Mouse (Mus musculus) CD4-positive naive resting alpha-beta T cell, adult 76 days (primary cell): Measurements from ENCODE around the gene Spint3. TPM values are rescaled to one million over a fixed set of nuclear protein-coding genes. Genes with fewer than 3 reads are reported as not detected.

Experiments used
- total RNA-seq: library from RNA; stranded (reverse); gene quantifications from one replicate; pipeline ENCODE4 v1.2.4, GENCODE M21; 2023

Gene Spint3
- not detected for total RNA-seq

DNA sequence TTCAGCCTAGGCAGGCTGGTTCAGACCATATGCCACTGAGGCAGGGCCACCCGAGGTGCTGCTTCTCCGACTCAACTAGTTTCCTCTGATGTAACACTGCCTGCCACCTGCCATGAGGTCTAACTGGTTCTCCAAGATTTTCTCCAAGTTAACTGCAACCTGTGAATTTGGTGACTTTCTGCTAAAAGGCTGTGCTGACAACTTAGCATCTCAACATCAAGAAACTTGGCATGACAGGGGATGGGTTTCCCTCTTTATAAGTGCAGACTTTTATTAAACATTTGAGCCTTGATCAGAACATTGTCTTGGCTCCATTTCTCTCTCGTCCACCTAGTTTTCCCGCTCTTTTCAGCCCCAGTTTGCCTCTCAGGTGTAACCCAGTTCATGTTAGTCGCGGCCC is at the start of gene Spint3:
TSS of gene Spint3 (minus strand) at position 101 of the 400 bp plus-strand sequence.

DNA sequence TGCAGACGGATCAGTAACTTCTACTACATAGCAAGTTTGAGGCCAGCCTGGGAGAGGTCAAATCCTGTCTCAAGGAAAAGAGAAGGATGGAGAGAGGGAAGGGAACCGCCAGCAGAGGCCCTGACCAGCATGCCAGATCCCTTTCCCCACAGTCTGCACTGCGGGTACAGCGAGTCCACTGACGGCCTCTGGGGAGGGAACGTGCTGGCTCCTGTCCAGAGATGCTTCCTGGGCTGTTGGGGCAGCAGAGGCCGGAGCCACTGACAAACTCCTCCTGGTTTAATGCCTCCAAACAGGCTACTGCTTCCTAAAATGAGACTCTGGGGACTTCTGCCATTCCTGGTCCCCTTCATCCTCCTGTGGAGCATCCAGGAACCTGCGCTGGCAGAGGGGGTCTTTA is 40.2 kb upstream of the Spint3 start, which contains the start of the genes Wfdc6b and Wfdc8:
TSS of gene Wfdc6b (plus strand) at position 52 of the 400 bp plus-strand sequence.
TSS of gene Wfdc8 (minus strand) at position 156 of the 400 bp plus-strand sequence.

DNA sequence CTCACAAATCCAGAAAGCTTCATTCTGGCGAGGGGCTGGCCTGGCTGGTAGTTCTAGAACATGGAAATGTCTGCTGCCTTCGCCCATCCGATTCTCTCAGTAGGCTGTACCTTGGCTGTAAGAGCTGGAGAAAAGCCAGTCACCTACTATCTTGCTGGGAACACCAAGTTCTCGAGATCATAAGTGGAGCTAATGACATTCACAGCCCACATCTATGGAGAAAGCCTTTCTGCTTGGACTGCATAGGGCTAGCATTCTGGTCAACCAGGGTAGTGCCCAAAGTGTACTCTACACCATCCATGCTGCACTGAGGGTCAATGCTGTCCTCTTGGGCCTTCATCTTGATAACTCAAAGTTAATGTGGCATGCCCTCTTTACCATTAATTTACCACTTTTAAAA is 20.2 kb upstream of the Spint3 start, which contains the start of gene Eppin:
TSS of gene Eppin (minus strand) at position 101 of the 400 bp plus-strand sequence.

DNA sequence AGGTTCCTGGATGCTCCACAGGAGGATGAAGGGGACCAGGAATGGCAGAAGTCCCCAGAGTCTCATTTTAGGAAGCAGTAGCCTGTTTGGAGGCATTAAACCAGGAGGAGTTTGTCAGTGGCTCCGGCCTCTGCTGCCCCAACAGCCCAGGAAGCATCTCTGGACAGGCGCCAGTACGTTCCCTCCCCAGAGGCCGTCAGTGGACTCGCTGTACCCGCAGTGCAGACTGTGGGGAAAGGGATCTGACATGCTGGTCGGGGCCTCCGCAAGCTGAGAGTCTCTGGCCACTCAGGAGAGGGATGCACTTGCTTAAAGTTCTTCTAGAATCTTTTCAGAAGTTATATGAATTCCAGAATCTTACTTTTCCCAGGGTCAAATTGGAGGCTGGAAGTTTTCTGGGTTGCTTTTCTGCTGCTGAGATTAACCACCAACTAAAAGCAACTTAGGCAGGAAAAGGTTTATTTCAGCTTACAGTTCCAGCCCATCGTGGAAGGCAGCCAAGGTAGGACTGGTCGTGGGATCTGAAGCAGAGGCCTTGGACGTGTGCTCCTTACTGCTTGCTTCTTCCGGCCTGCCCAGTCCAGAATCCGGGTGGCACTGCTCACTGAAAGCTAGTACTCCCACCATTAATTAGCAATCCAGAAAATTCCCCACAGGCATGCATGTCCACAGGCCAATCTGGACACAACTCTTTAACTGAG is 11.9 kb upstream of the Spint3 start, which contains the start of gene Wfdc6a:
TSS of gene Wfdc6a (minus strand) at position 423 of the 701 bp plus-strand sequence.

DNA sequence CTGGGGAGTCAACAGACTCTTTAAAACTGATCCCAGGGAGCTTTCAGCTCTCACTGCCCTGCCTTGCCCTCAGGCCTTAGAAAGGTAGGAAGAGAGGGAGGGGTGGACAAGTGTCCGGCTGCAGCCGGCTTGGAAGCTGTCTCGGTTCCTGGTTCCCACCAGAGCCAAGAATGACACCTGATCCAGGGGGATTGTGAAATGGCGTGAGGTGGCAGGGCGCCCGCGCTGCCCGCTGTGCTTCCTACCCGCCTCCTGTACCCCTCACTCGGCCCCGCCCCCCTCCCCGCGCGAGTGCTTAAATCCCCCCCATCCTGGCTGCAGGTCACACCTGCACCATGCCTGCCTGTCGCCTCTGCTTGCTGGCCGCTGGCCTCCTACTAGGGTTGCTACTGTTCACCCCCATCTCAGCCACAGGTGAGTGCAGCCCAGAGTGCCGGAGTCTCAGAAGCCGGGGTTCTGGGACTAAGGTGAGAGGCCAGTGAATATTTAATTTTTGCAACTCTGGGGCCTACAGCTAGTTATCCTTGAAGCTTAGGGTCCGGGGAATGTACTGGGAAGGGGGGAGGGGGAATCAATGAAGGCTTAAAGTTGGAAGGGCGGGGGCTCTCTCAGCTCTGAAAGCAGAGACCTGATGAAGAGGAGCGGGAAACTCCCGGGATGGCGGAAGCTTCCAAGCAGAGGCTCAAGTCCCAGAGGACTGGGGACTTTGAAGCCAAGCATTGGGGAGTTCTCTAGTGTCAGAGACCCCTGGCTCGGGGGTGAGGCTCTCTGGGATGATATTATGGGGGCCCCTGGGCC is 10.7 kb downstream of the Spint3 start, which contains the start of gene Wfdc2:
TSS of gene Wfdc2 (plus strand) at position 23 of the 798 bp plus-strand sequence.

Other genes starting within 250 kb of the Spint3 start
- not detected for gene Svs5, start 240.7 kb downstream of the Spint3 start, total RNA-seq
- 7.1 TPM for gene Slpi, start 184.4 kb downstream of the Spint3 start, total RNA-seq
- gene Rbpjl, start 170.3 kb downstream of the Spint3 start, total RNA-seq, result not detected
- gene Matn4, start 168.3 kb downstream of the Spint3 start, total RNA-seq, result not detected
- 12.5 TPM for gene Sdc4, start 129.6 kb downstream of the Spint3 start, total RNA-seq
- gene Sys1, start 116.5 kb downstream of the Spint3 start, total RNA-seq, result 55.4 TPM
- gene Gm20458, start 112.5 kb downstream of the Spint3 start, total RNA-seq, result 0.56 TPM
- not detected for gene Trp53tg5, start 99.7 kb downstream of the Spint3 start, total RNA-seq
- 4.5 TPM for gene Dbndd2, start 87.4 kb downstream of the Spint3 start, total RNA-seq
- 67.9 TPM for gene Pigt, start 75.9 kb downstream of the Spint3 start, total RNA-seq
- not detected for gene Wfdc2, start 11.0 kb downstream of the Spint3 start, total RNA-seq
- not detected for gene Wfdc6a, start 12.0 kb upstream of the Spint3 start, total RNA-seq
- not detected for gene Eppin, start 20.1 kb upstream of the Spint3 start, total RNA-seq
- gene Wfdc6b, start 40.1 kb upstream of the Spint3 start, total RNA-seq, result not detected
- gene Wfdc8, start 40.2 kb upstream of the Spint3 start, total RNA-seq, result not detected
- gene Wfdc16, start 65.3 kb upstream of the Spint3 start, total RNA-seq, result not detected
- not detected for gene Wfdc10, start 82.6 kb upstream of the Spint3 start, total RNA-seq
- gene Wfdc9, start 83.1 kb upstream of the Spint3 start, total RNA-seq, result not detected
- gene Wfdc11, start 100.6 kb upstream of the Spint3 start, total RNA-seq, result not detected
- gene Wfdc13, start 111.6 kb upstream of the Spint3 start, total RNA-seq, result not detected
- not detected for gene Spint4, start 125.0 kb upstream of the Spint3 start, total RNA-seq
- gene Spint5, start 141.8 kb upstream of the Spint3 start, total RNA-seq, result not detected
- not detected for gene Wfdc3, start 172.5 kb upstream of the Spint3 start, total RNA-seq
- gene Dnttip1, start 172.5 kb upstream of the Spint3 start, total RNA-seq, result 49.4 TPM
- gene Ube2c, start 196.4 kb upstream of the Spint3 start, total RNA-seq, result 2.8 TPM
- 1.2 TPM for gene Tnnc2, start 206.5 kb upstream of the Spint3 start, total RNA-seq
- gene Snx21, start 212.4 kb upstream of the Spint3 start, total RNA-seq, result 0.35 TPM
- gene Acot8, start 231.4 kb upstream of the Spint3 start, total RNA-seq, result 33.9 TPM
- gene Zswim3, start 231.6 kb upstream of the Spint3 start, total RNA-seq, result 2.2 TPM
- gene Zswim1, start 249.2 kb upstream of the Spint3 start, total RNA-seq, result 10.8 TPM